Mouse (Mus musculus): ENCODE results near the gene 1500009C09Rik.

DNA sequence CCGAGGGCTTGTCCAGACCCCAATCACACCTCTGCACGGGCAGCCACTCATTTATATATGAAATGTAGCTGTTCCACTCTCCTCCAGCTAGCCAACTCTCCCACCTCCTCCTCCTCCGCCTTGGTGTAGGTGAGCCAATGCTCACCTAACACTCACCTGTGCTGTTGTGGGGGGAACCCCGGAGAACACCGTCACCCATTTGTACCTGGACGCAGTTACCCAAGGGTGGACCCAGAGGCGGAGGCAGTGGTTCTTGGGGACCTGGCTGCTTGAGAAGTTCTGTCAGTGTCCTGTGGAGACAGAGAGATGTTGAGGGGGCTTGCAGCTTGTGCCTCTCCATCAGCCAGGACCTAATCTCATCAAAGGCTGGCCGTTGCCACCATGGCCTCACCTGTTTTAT, 43.9 kb upstream of the 1500009C09Rik start:
- TF ChIP-seq CTCF (IDR thresholded peaks at IDR 0.05; ENCODE audit: low read depth, low read length), result no peak
- TF ChIP-seq GATA1 (IDR thresholded peaks at IDR 0.05; ENCODE audit: borderline replicate concordance, low read length), result no peak
